Mouse (Mus musculus) gastrocnemius, postnatal 14 days (tissue): Measurements from ENCODE around the gene Camk1. TPM values are rescaled to one million over a fixed set of nuclear protein-coding genes. Genes with fewer than 3 reads are reported as not detected.

Experiments
- DNase-seq: peaks from one replicate; pipeline ENCODE4 v3.0.0; 2021; ENCODE audit warnings: mixed read lengths
- intact Hi-C: fragments of 180-260 bp; cut with DNase I; formaldehyde crosslinking; loops from one replicate; pipeline ENCODE4 v1.15.1; 2025; ENCODE audit warnings: low total_unique reads
- long read RNA-seq, 2 experiments: library from polyadenylated mRNA; stranded (forward); transcript quantifications; one replicate each; pipeline ENCODE4 v2.0.0; 2021
- total RNA-seq, 2 experiments: library from RNA; stranded (reverse); gene quantifications; 2 replicates each; pipeline ENCODE4 v1.2.3; 2021

Camk1 gene
- 10 to 100 TPM; 28.7 to 31.9 TPM for total RNA-seq
- long read RNA-seq, experiment 1, transcript Camk1-201 (12 exons, 1,496 nt), result major isoform, 43 of 52 reads
- long read RNA-seq, experiment 1, partial matches to known transcripts, result 4 of 52 reads
- long read RNA-seq, experiment 1, other reads (novel, unspliced or antisense), result 5 of 52 reads
- long read RNA-seq, experiment 2, transcript Camk1-201 (12 exons, 1,496 nt), result major isoform, 43 of 52 reads
- long read RNA-seq, experiment 2, partial matches to known transcripts, result 3 of 52 reads
- long read RNA-seq, experiment 2, other reads (novel, unspliced or antisense), result 5 of 52 reads

DNA sequence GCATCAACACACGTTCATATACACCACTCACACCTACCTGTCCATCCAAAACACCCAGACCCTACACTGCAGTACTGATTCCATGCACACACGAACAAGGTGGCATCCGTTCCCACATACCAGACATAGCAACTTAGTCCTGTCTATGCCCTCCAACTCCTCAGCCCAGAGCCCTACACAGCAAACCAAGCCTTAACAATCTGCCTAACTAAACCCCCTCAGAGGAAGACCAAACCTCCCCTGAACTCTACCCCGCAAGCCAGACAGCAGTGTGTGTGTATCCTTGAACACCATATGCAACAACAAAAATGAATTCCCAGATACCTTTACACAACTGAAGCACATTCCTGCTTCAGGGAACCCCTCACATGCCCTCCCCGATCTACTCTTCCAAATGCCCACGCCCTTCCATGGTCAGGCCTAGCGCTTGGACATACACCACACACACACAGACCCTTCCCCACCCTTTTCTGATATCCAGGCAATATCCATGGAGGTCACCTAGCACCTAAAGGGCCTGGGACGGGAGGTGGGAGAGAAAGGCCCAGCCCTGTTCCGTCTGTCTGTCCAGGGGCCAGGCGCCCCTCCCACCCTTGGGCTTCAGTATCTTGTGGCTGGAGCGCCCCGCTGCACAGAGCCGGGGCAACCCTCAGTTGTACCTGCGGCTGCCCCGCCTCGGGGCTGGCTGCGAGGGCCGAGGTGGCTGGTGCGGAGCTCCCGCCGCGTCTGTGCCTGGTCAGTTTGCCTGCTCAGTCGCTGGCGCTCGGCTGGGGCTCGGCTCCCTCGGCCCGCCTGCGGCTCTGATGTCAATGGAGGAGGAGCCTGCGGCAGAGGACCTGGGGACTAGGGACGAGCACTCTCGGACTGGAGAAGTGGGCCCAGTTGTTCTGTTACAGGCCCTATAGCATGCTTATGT is at the start of gene Camk1:
TSS of gene Camk1 (minus strand) at position 808 of the 916 bp plus-strand sequence.
- peak; percentile 88 for DNase-seq
- intact Hi-C loops, result no loop called here

DNA sequence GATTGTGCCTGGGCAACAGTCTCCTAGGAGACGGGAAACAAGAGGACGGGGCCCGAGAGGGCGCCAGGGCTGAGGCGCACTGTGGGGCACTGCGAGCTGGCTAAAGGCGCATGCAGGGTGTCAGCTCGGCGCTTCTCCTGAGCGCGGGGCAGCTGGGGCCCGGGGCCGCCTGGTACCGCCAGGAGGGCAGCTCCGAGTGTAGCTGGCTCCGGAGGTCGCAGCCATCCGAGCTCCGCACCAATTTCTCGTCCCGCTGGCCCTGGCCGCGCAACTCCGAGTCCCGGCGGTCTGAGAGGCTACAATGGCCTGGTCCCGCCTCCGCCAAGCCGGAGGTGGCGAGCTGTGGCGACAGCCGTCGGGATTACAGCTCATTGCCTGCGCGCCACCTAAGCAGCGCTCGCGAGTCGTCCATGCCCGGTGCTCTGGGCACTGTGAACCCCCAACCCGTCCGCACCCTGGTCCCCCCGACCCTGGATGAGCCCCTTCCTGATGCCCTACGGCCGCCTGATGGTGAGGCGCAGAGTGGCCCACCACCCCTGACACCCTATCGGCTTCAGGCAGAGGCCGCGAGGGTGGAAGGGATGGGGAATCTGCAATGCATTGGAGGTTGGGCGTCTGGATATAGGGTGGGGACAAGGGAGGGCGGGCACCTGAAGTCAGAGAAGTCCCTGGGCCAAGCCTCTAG is 48.7 kb upstream of the Camk1 start:
- intact Hi-C loops, result no loop called here
- DNase-seq, result peak; percentile 44

DNA sequence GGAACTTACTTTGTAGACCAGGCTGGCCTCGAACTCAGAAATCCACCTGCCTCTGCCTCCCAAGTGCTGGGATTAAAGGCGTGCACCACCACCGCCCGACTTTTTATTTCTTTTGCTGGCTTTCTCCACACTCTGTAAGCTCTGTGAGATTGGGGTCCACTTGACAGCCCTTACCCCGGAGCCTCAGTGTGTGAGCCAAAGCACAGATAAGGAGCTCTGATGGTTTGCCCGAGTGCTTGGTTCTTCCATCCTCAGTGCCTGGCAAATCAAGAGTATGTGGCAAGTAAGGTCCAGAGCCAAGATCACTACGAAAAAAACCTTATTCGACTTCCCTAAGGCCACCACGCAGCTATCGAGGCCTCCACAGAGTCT is 48.2 kb upstream of the Camk1 start:
- intact Hi-C loops, result no loop called here
- DNase-seq, result no peak

DNA sequence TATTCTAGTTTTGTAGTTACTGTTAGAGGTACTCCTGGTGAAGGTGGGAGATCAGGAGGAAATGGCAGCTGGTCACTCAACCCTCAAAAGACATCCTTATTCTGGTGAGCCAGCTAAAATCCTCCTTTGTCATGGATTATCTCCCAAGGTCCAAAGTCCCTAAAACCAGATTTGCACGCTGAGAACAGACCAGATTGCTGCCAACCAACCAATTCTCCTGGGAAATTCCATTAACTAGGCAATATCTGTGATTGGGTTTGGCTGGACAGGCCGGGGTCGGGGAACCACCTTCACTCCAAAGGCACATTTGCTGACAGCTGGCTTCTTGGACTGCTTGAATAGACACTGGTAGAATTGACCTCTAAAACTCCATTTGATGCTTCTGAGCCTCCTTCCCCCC is 46.9 kb upstream of the Camk1 start:
- intact Hi-C loops, result no loop called here

DNA sequence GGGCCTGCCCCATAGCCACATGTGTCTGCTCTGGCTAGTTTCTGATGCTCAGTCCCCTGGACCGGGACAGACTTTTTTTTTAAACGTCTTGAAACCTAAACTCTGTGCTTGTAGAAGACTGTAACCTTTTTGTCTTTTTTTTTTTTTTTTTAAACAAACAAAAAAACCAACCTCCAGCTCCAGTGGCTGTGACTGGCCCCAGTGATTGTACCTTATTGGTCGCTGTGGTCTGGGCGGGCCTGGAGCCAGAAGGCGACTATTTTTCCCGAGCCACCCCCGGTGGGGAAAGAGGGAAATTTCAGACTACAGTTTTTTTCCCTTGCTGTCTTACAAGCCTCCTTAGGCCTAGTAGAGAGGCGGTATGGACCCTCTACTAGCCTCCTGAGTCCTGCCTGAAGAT is 45.2 kb upstream of the Camk1 start, which contains the start of gene Ttll3:
TSS of gene Ttll3 (plus strand) at position 301 of the 400 bp plus-strand sequence.
- DNase-seq, result no peak
- intact Hi-C loops, result no loop called here

More for the DNA sequence above, 46.9 kb upstream of the Camk1 start:
- DNase-seq, result no peak

DNA sequence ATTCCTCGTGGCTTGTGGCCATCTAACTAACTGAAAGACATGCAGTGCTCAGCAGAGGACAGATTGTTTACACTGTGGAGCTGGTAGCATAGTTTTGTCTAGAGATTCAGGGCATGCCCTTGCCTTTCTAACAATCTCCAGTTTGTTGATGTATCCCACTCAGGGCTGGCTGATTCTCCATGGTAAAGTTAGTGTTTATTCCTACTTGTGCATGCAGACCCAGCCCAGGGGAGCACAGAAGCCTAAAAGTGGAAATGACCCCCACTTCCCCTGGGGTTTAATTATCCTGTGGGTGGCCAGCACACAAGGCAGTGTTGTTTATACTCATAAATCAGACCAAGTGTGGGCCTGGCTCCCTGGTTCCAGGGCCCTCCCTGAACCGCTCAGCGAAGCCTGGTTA is 42.2 kb upstream of the Camk1 start:
- intact Hi-C loops, result no loop called here
- DNase-seq, result no peak

DNA sequence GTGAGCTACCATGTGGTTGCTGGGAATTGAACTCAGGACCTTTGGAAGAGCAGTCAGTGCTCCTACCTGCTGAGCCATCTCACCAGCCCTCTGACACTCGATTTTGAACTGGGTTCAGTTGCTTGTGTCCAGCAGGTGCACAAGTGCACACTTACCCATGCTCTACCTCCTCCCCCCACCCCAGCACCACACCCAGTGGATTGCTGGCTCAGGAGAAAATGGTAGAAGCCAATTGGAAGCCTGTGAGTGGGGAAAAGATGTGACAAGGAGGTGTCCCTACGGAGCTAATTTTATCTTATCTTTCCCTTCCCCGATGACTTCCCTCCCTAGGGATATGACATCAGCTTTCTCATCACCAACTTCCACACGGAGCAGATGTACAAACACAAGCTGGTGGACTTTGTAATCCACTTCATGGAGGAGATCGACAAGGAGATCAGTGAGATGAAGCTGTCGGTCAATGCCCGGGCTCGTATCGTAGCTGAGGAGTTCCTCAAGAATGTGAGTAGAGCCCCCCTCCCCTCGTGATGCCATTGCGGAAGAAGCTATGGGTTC is 41.5 kb upstream of the Camk1 start:
- intact Hi-C loops, result no loop called here
- DNase-seq, result no peak

DNA sequence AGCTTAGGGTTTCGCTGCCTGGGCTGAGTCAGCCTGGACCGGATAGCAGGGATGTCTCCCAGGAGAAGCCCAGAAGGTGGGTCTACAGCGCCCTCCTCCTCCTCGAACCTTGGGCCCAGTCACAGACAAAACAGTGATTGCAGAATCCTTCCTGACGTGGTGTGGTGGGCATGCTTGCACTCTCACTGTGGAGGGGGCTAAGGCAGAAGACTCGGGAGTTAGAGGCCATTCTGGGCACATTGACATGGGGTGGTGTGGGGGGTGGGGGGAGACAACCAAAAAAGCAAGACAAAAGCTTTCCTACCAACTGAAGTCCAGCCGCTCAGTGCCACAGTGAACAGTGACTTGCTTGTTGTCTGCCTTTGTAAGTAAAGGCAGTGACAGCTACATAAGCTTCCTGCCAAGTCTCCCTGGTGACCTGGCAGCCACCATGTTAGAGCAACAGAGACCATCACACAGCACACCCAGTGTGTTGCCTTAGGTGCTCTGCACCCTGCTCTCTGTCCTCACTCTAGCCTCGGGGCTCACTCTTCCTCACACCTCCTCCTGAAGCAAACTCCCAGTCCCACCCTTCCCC is 40.7 kb upstream of the Camk1 start:
- no peak for DNase-seq
- intact Hi-C loops, result no loop called here

DNA sequence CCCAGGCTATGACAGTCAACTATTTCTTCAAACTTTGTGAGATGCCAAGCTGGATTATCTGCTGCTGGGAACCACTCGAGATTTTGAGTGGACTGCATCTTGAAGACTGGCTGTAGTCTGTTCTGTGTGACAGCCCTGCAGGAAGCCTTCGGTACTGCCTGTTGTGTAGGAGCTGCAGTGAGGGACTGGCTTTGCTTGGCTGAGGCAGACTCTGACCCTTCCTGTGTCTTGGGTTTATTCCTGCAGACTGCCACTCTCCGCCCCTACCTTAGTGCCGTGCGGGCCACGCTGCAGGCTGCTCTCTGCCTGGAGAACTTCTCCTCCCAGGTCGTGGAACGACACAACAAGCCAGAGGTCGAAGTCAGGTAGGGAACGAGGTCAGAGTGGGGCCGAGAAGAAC is 36.7 kb upstream of the Camk1 start:
- intact Hi-C loops, result no loop called here
- no peak for DNase-seq

DNA sequence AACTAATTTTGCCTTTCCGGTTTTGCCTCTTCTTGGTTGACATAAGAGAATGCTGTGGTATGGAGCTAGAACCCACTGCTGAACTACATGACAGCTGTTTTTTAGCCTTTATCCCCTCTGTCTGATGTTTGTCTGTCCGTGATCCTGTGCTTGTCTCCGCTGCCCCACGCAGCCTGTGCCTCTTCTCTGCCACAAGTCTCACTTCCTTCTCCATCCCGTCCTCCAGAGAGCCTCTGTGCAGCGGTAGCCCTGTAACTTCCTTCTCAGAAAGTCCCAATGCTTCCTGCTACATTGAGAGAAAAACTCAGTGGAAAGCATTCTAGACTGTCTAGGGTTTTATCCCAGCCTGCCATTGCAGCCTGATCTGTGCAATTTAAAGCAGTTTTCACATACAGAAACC is 35.5 kb upstream of the Camk1 start:
- intact Hi-C loops, result no loop called here
- DNase-seq, result no peak

DNA sequence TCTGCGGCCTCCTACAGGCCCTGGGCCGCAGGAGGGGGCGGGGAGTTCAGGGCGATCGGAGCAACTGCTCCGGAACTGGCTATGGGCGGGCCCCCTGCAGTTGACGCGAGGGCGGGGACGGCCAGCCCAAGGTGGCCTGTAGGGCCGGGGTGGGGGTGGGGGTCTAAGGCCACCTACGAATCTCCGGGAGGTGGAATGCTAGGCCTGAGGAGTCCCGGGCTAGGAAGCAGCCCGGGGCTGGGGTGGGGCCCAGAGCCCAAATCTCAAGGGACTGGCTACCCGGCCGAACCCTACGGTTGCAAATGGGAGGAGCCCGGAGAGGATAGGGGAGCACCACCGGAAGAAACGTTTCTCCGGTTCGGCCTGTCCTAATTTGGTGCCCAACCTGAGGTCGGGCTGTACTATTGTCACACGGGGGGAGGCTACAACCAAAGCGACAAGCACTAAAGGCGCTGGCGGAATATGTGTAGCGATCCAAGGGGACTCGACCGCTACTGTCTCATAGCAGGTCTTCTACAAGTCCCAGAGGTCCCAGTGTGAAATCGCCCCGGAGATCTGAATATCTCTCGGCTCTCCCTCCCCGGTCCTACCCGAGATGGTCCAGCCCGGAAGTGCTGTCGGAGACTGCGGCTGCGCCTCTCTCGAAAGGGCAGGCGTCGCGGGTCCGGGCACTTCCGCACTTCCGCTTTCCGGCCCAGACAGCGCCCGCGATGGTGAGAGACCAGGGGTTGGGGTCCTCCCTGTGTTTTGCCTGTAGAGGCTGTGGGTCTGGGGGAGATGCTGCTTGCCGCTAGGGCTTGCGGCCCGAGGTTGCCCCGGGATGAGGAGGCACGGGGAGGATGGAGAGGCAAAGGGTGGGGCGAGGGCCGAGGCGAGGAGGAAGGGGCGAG is 34.0 kb upstream of the Camk1 start, which contains the start of the genes Tada3 and Arpc4:
TSS of gene Tada3 (minus strand) at position 388 of the 890 bp plus-strand sequence.
TSS of gene Arpc4 (plus strand) at position 620 of the 890 bp plus-strand sequence.
- peak; percentile 92 for DNase-seq
- intact Hi-C loops, result no loop called here

DNA sequence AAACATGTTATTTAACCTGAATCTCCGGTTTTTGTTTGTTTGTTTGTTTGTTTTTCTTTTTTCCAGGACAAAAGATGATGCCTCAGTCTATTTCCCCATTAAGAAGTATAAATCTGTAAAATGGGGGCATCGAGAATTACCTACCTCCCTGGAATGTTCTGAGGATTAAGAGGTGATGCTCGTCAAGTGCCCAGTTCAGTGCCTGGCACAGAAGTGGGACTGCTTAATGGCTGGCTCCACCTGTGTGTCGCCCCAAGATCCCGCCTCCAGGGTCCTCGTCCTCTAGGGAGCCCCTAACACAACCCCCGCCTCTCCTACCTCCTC is 33.4 kb upstream of the Camk1 start:
- DNase-seq, result no peak
- intact Hi-C loops, result no loop called here

DNA sequence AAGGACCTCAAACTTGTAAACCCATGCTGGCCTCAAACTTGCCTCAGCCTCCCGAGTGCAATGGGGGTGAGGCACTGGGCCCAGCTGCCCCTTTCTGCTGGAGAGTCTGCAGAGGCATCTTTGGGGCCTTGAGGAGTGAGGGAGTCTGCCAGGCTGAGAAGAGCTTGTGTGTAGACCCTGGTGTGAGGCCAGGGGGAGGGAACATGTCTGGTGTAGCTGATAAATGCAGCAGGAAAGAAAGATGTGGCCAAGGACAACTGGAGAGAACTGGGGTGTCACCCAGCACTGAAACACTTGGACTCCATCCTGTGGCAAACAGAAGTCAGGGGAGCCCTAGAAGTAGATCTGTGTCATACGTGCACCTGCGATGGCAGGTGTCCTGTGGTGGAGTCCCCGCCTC is 29.7 kb upstream of the Camk1 start:
- intact Hi-C loops, result no loop called here
- no peak for DNase-seq

DNA sequence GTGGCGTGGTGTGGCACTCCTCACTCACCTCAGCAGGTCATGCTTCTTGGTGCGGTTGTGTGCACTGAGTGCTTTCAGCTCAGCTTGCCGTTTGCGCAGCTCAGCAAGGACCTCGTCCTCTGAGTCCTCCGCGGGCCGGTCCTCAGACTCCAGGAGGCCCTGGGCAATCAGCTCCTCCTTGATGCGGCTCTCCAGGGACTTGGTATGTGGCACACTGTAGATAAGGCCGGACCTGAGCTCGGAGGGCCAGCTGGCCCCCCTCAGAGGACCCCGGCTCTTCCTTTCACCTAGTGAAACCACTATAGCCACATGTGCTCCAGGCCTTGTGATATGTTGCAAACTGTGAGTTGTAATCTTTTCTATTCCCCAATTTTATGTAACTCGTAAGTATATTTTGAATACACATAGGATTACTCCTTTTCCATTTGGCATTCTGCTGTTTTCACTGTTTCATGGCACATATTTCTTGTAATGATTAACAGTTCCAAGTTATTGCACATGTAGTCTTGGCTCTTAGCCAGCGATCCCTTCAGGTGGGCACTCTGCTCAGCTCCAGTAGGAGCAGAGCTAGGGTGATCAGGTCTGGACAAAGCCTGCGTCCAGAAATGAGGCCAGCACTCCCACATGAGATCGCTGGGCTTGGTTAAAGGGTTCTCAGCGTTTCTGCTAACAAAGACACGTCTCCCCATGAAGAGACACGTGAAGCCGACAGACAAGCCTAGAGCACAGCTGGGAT is 26.6 kb upstream of the Camk1 start:
- intact Hi-C loops, result no loop called here
- DNase-seq, result no peak

DNA sequence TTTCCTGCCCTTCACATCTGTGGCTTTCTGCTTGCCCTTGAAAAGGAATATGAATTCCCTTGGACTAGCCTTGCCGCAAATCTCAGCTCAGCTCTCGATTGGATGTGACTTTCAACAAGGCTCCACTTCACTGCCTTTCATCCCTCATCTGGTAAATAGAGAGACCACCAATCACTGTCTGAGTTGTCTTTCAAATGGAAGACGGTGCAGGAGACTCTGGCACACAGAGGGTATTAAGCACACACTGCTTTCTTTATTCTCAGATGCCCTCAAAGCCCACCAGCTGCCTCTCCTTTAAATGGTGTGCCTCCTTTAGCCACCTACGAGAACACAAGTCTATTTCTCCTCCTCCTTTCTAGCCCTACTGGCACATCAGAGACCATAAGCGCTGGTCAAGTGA is 24.8 kb upstream of the Camk1 start:
- no peak for DNase-seq
- intact Hi-C loops, result no loop called here

DNA sequence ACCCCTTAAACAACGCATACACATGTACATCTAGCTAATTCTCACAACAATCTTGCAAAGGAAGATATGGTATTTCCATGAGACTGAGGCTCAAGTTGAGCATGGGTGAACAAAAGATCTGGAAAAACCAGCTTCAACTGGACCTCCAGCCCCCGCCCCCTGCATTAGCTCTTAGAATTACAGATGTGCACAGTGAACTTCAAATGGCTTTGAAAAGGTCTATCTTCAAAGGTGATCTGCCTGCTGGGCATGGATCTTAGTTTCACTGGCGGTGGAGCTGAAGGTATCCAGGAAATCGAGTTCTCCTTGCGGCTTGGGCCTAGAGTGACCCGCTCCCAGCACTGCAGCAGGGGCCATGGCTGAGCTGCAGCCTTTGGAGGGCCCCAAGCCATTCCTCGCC is 24.3 kb upstream of the Camk1 start:
- intact Hi-C loops, result no loop called here
- DNase-seq, result no peak

DNA sequence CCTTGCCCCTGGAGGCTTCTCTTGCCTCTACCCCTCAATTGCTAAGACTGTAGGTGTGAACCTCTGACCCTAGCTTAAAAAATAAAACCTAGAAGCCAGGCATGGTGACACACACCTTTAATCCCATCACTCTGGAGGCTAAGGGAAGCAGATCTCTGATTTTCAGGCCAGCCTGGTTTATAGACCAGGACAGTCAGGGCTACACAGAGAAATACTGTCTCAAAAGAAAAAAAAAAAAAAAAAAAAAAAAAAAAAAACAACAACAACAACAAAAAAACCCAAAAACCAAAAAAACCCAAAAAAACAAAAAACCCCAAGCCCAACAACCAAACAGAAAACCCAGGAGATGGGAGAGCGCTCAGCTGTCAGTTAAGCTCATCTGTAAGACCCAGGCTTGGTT is 23.8 kb upstream of the Camk1 start:
- no peak for DNase-seq
- intact Hi-C loops, result no loop called here

DNA sequence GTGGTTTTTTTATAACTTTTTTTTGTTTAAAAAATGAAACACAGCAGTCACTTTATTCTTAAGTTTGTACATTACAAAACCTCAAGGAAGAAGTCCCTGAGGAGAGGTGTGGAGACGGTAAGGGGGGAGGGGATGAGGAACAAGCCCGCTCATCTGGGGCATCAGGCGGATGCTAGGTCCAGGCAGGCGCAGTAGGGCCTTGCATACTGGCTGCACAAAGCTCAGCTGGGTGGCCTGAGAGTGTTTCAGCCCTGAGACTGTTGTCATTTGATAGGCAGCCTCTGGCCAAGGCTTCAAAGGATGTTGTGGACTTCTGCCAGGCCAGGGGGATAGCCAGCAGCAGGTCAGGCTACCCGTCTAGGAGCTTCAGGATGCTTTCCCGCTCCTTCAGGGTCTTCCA is 22.9 kb upstream of the Camk1 start:
- intact Hi-C loops, result no loop called here
- DNase-seq, result no peak
